Mouse (Mus musculus) adrenal gland, adult 2 months (tissue): ENCODE results near the gene Krt88. TPM values are rescaled to one million over a fixed set of nuclear protein-coding genes. Genes with fewer than 3 reads are reported as not detected.

Experiments
- DNase-seq: peaks from one replicate; pipeline ENCODE4 v3.0.0; 2021
- polyA plus RNA-seq: library from polyadenylated mRNA; depleted of rRNA; stranded (reverse); fragments of >200 nt; gene quantifications from 2 replicates; pipeline ENCODE4 v1.2.3, GENCODE M21; 2012; rRNA removed
- total RNA-seq, 2 experiments: library from RNA; stranded (reverse); gene quantifications; 2 replicates each; pipeline ENCODE4 v1.2.3; 2021

Krt88 gene
- total and polyA plus RNA-seq, 3 experiments, result not detected

DNA sequence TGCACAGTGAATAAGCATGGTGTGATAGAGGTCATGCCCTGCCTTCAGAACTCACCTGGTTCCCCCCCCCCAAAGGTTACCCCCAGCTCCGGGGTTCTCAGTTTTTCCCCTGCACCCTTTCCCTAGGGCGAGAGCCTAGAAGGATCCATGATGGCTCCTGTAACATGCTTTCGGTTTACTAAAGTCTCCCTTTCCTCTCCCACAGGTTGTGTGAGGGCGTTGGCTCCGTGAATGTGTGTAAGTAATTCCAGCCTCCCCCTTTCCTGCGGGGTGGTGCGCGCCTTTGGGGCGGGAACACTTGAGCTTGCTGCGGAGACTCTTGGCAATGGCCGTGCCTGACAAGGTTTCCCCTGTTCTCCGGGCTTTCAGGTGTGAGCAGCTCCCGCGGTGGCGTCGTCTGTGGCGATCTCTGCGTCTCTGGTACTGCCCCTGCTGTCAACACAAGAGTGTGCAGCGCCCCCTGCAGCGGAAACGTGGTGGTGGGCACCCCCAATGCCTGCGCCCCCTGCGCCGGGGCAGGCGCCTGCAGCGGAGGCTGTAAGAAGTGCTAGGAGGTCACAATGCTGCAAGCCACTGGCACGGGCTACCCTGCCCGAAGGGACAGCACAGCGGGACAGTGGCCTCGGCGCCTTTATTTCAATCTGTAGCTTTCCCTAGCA is 31.6 kb downstream of the Krt88 start:
- DNase-seq, result peak; percentile 37

DNA sequence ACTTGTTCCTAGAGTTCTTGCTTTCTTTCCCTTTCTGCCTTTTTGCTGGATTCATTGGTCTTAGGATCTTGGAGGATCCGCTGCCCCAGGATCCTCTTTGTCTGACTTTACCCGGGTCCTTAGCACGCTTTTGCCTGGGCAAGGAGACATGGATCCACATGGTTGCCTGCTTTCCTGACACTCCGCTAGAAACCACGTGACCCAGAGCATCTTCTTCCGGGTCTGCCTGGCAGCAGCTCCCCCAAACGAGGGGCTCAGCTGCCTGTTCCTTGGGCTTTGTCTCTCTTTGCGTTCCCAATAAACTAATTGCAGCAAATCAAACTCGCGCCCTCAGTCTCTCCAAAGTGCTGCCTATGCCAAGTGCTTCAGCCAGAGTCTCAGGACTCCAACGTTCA is 32.1 kb downstream of the Krt88 start:
- no peak for DNase-seq

DNA sequence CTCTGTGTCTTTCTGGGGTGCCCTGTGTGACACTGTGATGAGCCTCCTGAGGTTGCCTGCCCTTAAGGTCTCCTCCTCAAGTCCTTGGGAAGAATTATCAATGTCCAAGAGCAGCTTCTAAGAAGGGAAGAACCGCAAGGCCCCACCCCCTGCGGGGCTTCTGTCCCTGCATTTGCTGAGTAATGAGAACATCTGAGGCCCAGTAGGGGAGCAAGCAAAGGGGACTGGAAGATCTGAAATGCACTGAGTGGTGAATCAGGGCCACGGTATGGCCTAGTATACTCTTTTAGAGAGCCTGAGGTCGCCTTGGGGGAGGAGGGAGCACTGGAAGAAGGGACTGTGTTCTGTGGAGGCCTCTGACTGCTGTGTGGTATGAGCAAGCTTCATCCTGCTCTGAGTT is 34.5 kb downstream of the Krt88 start:
- DNase-seq, result no peak

DNA sequence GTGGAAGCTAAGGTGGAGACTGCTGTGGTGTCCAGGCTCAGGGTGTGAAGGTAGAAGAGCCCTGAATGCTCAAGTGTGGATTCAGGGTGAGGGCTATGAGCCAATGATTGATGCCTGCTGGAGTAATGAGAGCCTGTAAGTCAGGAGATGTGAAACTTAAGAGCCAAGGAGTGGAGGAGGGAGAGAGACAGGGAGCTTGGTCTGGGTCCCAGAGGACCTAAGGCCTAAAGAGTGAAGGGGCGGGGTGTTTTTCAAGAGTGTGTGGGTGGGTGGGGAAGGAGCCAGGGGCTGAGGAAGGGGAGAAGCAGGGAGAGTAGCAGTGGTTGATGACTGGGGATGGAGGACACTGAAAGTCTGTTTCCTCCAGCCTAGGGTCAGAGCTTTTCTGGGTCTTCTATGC is 36.1 kb downstream of the Krt88 start:
- no peak for DNase-seq

DNA sequence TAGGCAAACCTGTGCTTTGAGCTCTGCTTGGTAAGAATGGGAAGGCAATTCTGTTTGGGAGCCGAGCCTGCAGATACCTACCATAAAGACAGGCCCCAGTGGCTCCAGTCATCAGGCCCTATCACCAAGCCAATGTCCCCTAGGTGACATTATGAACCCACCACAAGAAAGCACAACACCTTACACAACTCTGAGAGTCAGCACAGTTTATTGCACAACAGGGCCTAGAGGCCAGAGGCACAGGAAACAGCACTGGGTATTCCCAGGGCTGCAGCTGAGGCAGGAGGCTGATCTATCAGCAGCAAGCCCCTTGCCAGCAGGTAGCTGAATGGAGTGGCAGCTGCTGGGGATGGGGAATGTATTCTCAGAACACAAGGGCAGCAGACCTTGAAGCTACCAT is 37.4 kb downstream of the Krt88 start:
- no peak for DNase-seq

DNA sequence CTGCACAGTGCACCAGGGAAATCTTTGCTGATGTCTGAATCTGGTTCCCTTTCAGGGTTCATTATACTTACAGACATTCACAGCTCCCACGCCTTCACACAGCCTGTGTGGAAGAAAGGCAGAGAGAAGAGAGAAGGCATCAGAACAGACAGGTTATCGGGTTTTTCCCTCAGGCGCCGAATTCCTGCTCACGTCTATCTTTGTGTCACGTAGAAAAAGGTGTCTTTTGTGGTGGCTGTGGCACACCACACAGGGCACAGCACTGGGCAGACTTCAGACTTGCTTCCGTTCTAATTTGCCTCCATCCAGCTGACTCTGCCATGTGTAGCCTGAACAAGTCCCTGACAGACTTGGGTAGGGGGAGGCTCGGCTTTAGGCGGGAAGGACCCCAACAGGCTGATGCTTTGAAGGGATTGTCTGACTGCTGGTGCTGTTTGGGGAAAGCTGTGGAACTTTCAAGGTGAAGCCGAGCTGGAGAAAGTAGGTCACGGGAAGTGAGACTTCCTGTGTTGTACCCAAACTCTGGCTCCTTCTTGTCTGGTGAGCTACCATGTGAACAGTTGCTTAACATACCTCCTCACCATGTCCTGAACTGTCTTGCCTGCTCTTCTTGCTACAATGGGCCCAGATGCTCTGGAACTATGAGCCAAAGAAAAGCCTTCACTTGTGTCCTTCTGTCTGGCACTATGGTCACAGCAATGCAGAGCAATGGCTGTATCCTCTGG is 38.5 kb downstream of the Krt88 start:
- no peak for DNase-seq

DNA sequence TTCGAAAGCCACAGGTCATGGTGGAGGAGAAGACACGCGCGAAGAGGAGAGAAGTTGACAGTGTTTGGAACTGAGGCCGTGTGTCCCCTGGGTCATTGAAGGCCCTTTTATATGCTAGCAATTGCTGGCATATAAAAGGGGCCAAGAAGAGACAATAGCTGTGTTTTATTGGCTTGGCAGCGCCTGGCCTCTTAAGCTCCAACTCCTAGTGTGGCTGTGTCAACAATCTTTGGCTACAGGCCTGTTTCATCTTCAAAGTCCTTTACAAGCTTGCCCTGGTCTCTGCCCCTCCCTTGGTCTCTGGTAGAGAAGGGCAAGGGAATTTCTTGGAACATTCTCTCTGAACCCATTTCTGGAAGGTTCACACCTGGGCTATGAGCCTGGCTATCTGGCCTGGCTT is 43.9 kb downstream of the Krt88 start, which contains the start of gene Krt83:
Gene Krt83 (minus strand): TSS at position 82 of the 400 bp plus-strand sequence.
- DNase-seq, result no peak

DNA sequence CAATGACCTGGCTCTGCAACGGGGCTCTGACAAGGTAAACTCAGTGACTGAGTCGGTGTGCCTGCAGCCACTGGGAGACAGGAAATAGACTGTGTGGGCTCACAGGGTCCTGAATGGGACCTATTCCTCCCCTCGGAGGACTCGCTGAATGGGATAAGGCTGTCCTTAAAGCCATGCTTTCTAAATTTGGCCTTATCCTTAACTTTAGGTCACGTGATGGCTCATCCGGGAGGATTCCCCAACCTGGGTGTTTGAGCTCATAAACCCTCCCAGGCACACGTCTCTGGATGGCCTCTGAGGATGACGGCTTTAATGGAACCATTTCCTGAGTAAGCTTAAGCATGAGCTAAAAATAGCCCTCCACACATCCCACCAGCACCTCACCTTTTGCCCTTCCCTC is 45.2 kb downstream of the Krt88 start:
- DNase-seq, result no peak

DNA sequence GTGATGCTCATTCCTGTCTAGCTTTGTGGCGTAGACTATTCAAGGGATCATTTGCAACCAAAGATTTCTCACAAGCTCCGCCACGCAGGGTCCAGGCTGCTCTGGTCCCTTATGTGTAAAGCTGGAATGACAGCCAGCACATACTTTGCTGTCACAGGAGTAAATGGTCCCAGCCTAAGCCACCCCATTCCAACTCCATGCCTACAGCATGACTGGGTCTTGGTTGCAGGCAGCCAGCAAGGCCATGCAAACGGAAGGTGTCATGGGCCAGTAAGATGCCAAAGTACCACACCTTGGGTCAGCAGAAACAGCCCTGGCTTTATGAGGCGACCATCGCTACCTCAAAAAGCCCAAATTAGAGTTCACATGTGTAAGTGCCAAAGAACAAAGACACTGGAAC is 46.2 kb downstream of the Krt88 start:
- DNase-seq, result no peak

DNA sequence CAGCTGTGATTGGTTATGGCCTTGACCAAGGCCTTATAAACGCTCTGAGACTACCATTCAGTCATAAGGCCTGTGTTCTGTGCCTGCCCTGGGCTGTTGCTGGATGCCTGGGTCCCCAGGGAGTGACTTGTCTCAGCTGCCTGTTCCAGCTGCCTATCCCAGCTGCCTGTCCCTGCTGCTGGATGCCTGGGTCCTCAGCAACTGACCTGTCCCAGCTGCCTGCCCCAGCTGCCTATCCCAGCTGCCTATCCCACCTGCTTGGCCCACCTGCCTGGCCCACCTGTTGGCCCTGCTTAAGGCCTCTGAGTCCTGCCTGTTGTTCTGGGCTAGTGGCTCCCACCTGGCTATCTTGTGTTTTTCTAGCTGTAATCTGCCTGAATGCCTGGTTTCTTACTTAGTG is 46.7 kb downstream of the Krt88 start:
- peak; percentile 14 for DNase-seq

DNA sequence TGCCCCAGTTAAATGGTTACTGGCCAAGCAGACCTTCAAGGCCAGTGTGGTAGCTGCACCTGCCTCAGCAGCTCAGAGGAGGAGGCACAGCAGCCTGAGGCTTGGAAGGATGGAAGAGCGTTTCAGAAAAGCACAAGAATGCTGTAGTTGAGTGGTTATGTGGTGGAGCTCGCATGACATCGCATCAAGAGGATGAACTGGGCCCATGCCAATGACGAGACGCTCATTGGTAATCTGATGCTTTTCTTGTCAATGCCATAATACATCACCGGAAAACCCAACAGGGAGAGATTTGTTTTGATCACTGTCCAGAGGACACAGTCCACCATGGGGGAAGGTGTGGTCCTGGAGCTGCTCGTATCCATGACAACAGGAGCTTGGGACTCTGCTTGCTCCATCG is 47.7 kb downstream of the Krt88 start:
- no peak for DNase-seq

DNA sequence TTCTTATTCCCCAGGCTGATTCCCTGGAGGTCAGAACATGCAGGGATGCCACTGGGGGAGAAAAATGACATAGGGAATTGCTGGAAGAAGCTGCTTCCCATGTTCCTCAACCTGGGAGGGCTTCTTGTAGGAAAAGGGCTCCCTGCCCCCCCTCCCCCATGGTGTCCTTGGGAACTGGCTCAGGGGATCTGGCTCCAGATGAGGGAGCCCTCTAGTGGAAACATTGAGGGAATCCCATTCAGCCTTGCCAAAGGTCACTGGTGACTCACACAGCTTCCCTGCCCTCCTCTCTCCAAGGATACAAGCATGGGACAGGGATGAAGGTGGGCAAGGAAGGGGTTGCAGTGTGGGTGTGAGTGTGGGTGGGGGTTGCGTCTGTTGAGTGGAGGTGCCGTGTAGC is 49.6 kb downstream of the Krt88 start:
- DNase-seq, result peak; percentile 87

Other genes starting within 250 kb of the Krt88 start
- 10 to 100 TPM; 16.4 to 21.0 TPM for gene Grasp, start 223.6 kb upstream of the Krt88 start, total RNA-seq
- 53.0 and 60.3 TPM in 2 replicates for gene Grasp, start 223.6 kb upstream of the Krt88 start, polyA plus RNA-seq
- 100 to 1,000 TPM; 560 to 565 TPM for gene Nr4a1, start 193.5 kb upstream of the Krt88 start, total RNA-seq
- gene Nr4a1, start 193.5 kb upstream of the Krt88 start, polyA plus RNA-seq, result 162 and 415 TPM in 2 replicates
- gene Atg101, start 163.5 kb upstream of the Krt88 start, total RNA-seq, result 10 to 100 TPM; 38.6 to 58.8 TPM
- gene Atg101, start 163.5 kb upstream of the Krt88 start, polyA plus RNA-seq, result 31.9 and 35.4 TPM in 2 replicates
- gene 6030408B16Rik, start 154.5 kb upstream of the Krt88 start, total RNA-seq, result under 1 TPM; 0.40 to 0.52 TPM
- 1.4 and 2.0 TPM in 2 replicates for gene 6030408B16Rik, start 154.5 kb upstream of the Krt88 start, polyA plus RNA-seq
- 1 to 10 TPM; 3.6 TPM for gene Krt80, start 77.6 kb upstream of the Krt88 start, total RNA-seq
- gene Krt80, start 77.6 kb upstream of the Krt88 start, polyA plus RNA-seq, result 1.9 and 2.3 TPM in 2 replicates
- gene Krt7, start 36.7 kb upstream of the Krt88 start, total RNA-seq, result 1 to 10 TPM; 2.1 to 3.2 TPM
- 0.76 and 1.2 TPM in 2 replicates for gene Krt7, start 36.7 kb upstream of the Krt88 start, polyA plus RNA-seq
- not detected for gene Krt87, start 8.9 kb upstream of the Krt88 start, total RNA-seq
- 0.04 TPM in 1 of 2 replicates, not detected in the other for gene Krt87, start 8.9 kb upstream of the Krt88 start, polyA plus RNA-seq
- gene Krt81, start 16.0 kb downstream of the Krt88 start, total RNA-seq, result not detected
- gene Krt81, start 16.0 kb downstream of the Krt88 start, polyA plus RNA-seq, result not detected in 2 replicates
- not detected for gene Krt86, start 25.7 kb downstream of the Krt88 start, total RNA-seq
- not detected in 2 replicates for gene Krt86, start 25.7 kb downstream of the Krt88 start, polyA plus RNA-seq
- not detected for gene Krt83, start 43.8 kb downstream of the Krt88 start, total RNA-seq
- gene Krt83, start 43.8 kb downstream of the Krt88 start, polyA plus RNA-seq, result 0.12 TPM in 1 of 2 replicates, not detected in the other
- gene Gm49425, start 69.5 kb downstream of the Krt88 start, total RNA-seq, result not detected
- not detected in 2 replicates for gene Gm49425, start 69.5 kb downstream of the Krt88 start, polyA plus RNA-seq
- not detected for gene Krt84, start 85.1 kb downstream of the Krt88 start, total RNA-seq
- not detected in 2 replicates for gene Krt84, start 85.1 kb downstream of the Krt88 start, polyA plus RNA-seq
- not detected for gene Krt82, start 102.9 kb downstream of the Krt88 start, total RNA-seq
- not detected in 2 replicates for gene Krt82, start 102.9 kb downstream of the Krt88 start, polyA plus RNA-seq
- gene Krt90, start 115.2 kb downstream of the Krt88 start, total RNA-seq, result not detected
- gene Krt90, start 115.2 kb downstream of the Krt88 start, polyA plus RNA-seq, result not detected in 2 replicates
- not detected for gene Krt75, start 126.2 kb downstream of the Krt88 start, total RNA-seq
- gene Krt75, start 126.2 kb downstream of the Krt88 start, polyA plus RNA-seq, result not detected in 2 replicates
- gene Gm5414, start 180.4 kb downstream of the Krt88 start, total RNA-seq, result not detected
- gene Gm5414, start 180.4 kb downstream of the Krt88 start, polyA plus RNA-seq, result not detected in 2 replicates
- not detected for gene Gm5478, start 199.6 kb downstream of the Krt88 start, total RNA-seq
- gene Gm5478, start 199.6 kb downstream of the Krt88 start, polyA plus RNA-seq, result not detected in 2 replicates
- gene Krt6b, start 232.5 kb downstream of the Krt88 start, total RNA-seq, result not detected
- gene Krt6b, start 232.5 kb downstream of the Krt88 start, polyA plus RNA-seq, result not detected in 2 replicates
- gene Krt6a, start 246.6 kb downstream of the Krt88 start, total RNA-seq, result not detected
- gene Krt6a, start 246.6 kb downstream of the Krt88 start, polyA plus RNA-seq, result not detected in 2 replicates